ENCODE assay signal across 8 mouse cellular contexts in the genomic region with DNA sequence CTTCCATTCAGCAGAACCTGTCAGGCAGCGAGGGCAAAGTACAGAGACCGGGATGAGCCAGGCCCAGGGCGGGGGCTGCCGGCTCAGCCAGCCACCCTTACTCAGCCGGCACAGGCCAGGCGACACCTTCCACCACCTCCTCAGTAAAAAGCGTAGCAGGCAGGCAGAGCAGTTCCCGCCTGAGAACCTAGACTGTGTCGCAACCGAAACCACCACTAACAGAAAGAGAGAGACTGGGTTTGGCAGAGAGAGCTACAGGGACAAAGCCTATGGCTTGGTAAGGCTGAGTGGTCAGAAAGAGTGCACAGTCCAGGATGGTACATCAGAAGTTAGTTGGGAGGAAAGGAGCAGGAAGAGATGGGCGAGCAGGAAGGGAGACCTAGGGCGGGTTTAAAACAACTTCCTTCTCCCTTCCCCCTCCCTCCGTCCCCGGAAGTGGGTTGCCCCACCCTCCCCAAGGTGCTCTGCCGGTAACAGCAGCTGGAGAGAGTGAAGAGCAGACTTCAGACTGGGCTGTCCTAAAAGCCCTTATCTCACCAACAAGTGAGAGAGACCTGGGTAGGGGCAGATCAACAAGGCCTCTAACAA. TPM values are rescaled to one million over a fixed set of nuclear protein-coding genes. Genes with fewer than 3 reads are reported as not detected.
A peak's percentile ranks its signal among the peaks of the same experiment; 100 is the strongest.
DNase-seq lines count a peak whose midpoint lies in the region; ATAC-seq and TF ChIP-seq lines count a peak whose summit lies in the region.

No protein-coding gene starts in this region.

- no peaks in the 10 kb centered on the region for H3K27me3 ChIP-seq in kidney, adult 2 months (replicated peaks; ENCODE audit: control insufficient read depth, insufficient read depth, low read length)
- H3K27me3 ChIP-seq in lung, postnatal 0 days (replicated peaks; ENCODE audit: insufficient read depth, low read length): no peaks in the 10 kb centered on the region
- no peaks in the 10 kb centered on the region for H3K27me3 ChIP-seq in thymus, adult 2 months (ENCODE audit: control insufficient read depth, insufficient read depth, low read length)
- no peaks in the 10 kb centered on the region for H3K27me3 ChIP-seq in cerebellum, adult 2 months (ENCODE audit: control insufficient read depth, insufficient read depth, low read length)

- DNase-seq in adrenal gland, postnatal 10 days: peak; percentile 37
- no peak for DNase-seq in adrenal gland, postnatal 36 days
- peak; percentile 86 for DNase-seq in kidney, adult 2 months
- DNase-seq in lung, postnatal 0 days (ENCODE audit: low spot score): peak; percentile 88
- peak; percentile 90 for DNase-seq in thymus, adult 2 months
- DNase-seq in cerebellum, postnatal 25 days: no peak
- no peak for DNase-seq in cerebellum, adult 2 months

- peak overlapping the region; percentile 38 for H3K4me3 ChIP-seq in kidney, adult 2 months (ENCODE audit: insufficient read depth, low read depth, low read length)
- peak overlapping the region; percentile 12; the same call in 1 of the 2 replicates for H3K4me3 ChIP-seq in lung, postnatal 0 days (ENCODE audit: low read depth, low read length)
- peak overlapping the region; percentile 52 for H3K4me3 ChIP-seq in thymus, adult 2 months (ENCODE audit: control insufficient read depth, insufficient read depth, low read length)
- no peak overlapping the region for H3K4me3 ChIP-seq in cerebellum, adult 2 months (replicated peaks; ENCODE audit: insufficient read depth, low read depth, low read length)

- WGBS in kidney, adult 2 months: 13% methylated on average over 15 of the region's 15 CpGs
- 33% methylated on average over 15 of the region's 15 CpGs for WGBS in lung, postnatal 0 days
- 12% methylated on average over 15 of the region's 15 CpGs for WGBS in thymus, adult 2 months
- 84% methylated on average over 15 of the region's 15 CpGs for WGBS in cerebellum, adult 2 months

- H3K9ac ChIP-seq in lung, postnatal 0 days (replicated peaks; ENCODE audit: low read depth): 0 out of 2 replicates have a peak overlapping the region, but pooled peaks have one; percentile 10

- TF ChIP-seq EP300 in lung, postnatal 0 days (IDR thresholded peaks at IDR 0.05): peak; percentile 72

- H3K4me1 ChIP-seq in kidney, adult 2 months (ENCODE audit: control insufficient read depth, insufficient read depth, low read length): peaks cover 42% of the 10 kb centered on the region
- H3K4me1 ChIP-seq in lung, postnatal 0 days (ENCODE audit: insufficient read depth, low read depth, low read length): peaks cover 20% of the 10 kb centered on the region
- peaks cover 20% of the 10 kb centered on the region for H3K4me1 ChIP-seq in thymus, adult 2 months (replicated peaks; ENCODE audit: control insufficient read depth, insufficient read depth, low read length)
- H3K4me1 ChIP-seq in cerebellum, adult 2 months (ENCODE audit: control insufficient read depth, insufficient read depth, low read length): peaks cover 9% of the 10 kb centered on the region

- no peaks in the 10 kb centered on the region for H3K36me3 ChIP-seq in kidney, adult 2 months (ENCODE audit: control insufficient read depth, insufficient read depth, low read length)
- H3K36me3 ChIP-seq in lung, postnatal 0 days (ENCODE audit: insufficient read depth, low read length): no peaks in the 10 kb centered on the region
- H3K36me3 ChIP-seq in thymus, adult 2 months (ENCODE audit: control insufficient read depth, insufficient read depth, low read length): peaks cover 5% of the 10 kb centered on the region

- H3K9me3 ChIP-seq in lung, postnatal 0 days (ENCODE audit: low read length): no peaks in the 10 kb centered on the region

- peak overlapping the region; percentile 94 for H3K27ac ChIP-seq in kidney, adult 2 months (ENCODE audit: insufficient read depth, low read depth, low read length)
- H3K27ac ChIP-seq in lung, postnatal 0 days (ENCODE audit: low read length): peak overlapping the region; percentile 87
- H3K27ac ChIP-seq in thymus, adult 2 months (ENCODE audit: control insufficient read depth, insufficient read depth, low read length): peak overlapping the region; percentile 93
- no peak overlapping the region for H3K27ac ChIP-seq in cerebellum, adult 2 months (ENCODE audit: insufficient read depth, low read length)

- no peak for TF ChIP-seq POLR2A in kidney, adult 2 months (IDR thresholded peaks at IDR 0.05; ENCODE audit: low read depth, low read length)
- no peak for TF ChIP-seq POLR2A in thymus, adult 2 months (IDR thresholded peaks at IDR 0.05; ENCODE audit: control insufficient read depth, extremely low read depth, insufficient read depth, low read length, poor library complexity)
- TF ChIP-seq POLR2A in cerebellum, adult 2 months (IDR thresholded peaks at IDR 0.05; ENCODE audit: borderline replicate concordance, insufficient read depth, low read length): no peak

- no peak for TF ChIP-seq CTCF in kidney, adult 2 months (conservative IDR thresholded peaks at IDR 0.05; ENCODE audit: insufficient read depth, insufficient read length, low read depth, low read length)
- no peak for TF ChIP-seq CTCF in lung, postnatal 0 days (IDR thresholded peaks at IDR 0.05)
- TF ChIP-seq CTCF in thymus, adult 2 months (IDR thresholded peaks at IDR 0.05; ENCODE audit: borderline replicate concordance, control insufficient read depth, extremely low read depth, insufficient read depth, low read length, poor library complexity): no peak
- TF ChIP-seq CTCF in cerebellum, adult 2 months (IDR thresholded peaks at IDR 0.05; ENCODE audit: borderline replicate concordance, insufficient read depth, low read depth, low read length): no peak

- ATAC-seq in activated CD4-positive, CD25-positive, alpha-beta regulatory T cell, adult 4 months: peak; percentile 85
- peak; percentile 92 for ATAC-seq in lung, postnatal 0 days

- H3K4me2 ChIP-seq in lung, postnatal 0 days (replicated peaks; ENCODE audit: low read depth, low read length): peak overlapping the region; percentile 40

RNA-seq across cellular contexts. Expression of gene Rcor2, which starts 28.0 kb away (rescaled TPM):
- 1 to 10 TPM; 4.5 to 7.6 TPM for total RNA-seq in adrenal gland, postnatal 10 days (2021)
- 1 to 10 TPM; 2.0 to 4.4 TPM for total RNA-seq in adrenal gland, postnatal 36 days (2021)
- not detected for polyA plus RNA-seq in activated CD4-positive, CD25-positive, alpha-beta regulatory T cell, adult 4 months (2017; shearing (Covaris generic))
- 1.5 and 1.8 TPM in 2 replicates for polyA plus RNA-seq in kidney, adult 2 months (2012; rRNA removed)
- 1.3 and 1.5 TPM in 2 replicates for polyA plus RNA-seq in lung, postnatal 0 days (2015; fragmentation: Nextera tagmentation; extraction: Ambion mirVana)
- 31.2 and 42.8 TPM in 2 replicates for polyA plus RNA-seq in thymus, adult 2 months (2012; rRNA removed)
- 8.7 and 9.2 TPM in 2 replicates for polyA plus RNA-seq in cerebellum, adult 2 months (2012; rRNA removed)

RNA-seq across cellular contexts. Expression of gene Mark2, which starts 46.5 kb away (rescaled TPM):
- 10 to 100 TPM; 61.8 to 73.3 TPM for total RNA-seq in adrenal gland, postnatal 10 days (2021)
- total RNA-seq in adrenal gland, postnatal 36 days (2021): 10 to 100 TPM; 71.9 to 76.4 TPM
- 10 to 100 TPM; 53.4 to 69.8 TPM for polyA plus RNA-seq in activated CD4-positive, CD25-positive, alpha-beta regulatory T cell, adult 4 months (2017; shearing (Covaris generic))
- 85.0 and 86.5 TPM in 2 replicates for polyA plus RNA-seq in kidney, adult 2 months (2012; rRNA removed)
- 29.8 and 35.9 TPM in 2 replicates for polyA plus RNA-seq in lung, postnatal 0 days (2015; fragmentation: Nextera tagmentation; extraction: Ambion mirVana)
- 189 and 212 TPM in 2 replicates for polyA plus RNA-seq in thymus, adult 2 months (2012; rRNA removed)
- 75.3 and 76.2 TPM in 2 replicates for polyA plus RNA-seq in cerebellum, adult 2 months (2012; rRNA removed)

RNA-seq across cellular contexts. Expression of gene Naa40, which starts 54.2 kb away (rescaled TPM):
- total RNA-seq in adrenal gland, postnatal 10 days (2021): 10 to 100 TPM; 27.2 to 38.8 TPM
- 10 to 100 TPM; 18.6 to 25.6 TPM for total RNA-seq in adrenal gland, postnatal 36 days (2021)
- polyA plus RNA-seq in activated CD4-positive, CD25-positive, alpha-beta regulatory T cell, adult 4 months (2017; shearing (Covaris generic)): 10 to 100 TPM; 28.0 to 29.3 TPM
- 23.7 and 26.2 TPM in 2 replicates for polyA plus RNA-seq in kidney, adult 2 months (2012; rRNA removed)
- polyA plus RNA-seq in lung, postnatal 0 days (2015; fragmentation: Nextera tagmentation; extraction: Ambion mirVana): 16.6 and 17.7 TPM in 2 replicates
- 55.9 and 71.6 TPM in 2 replicates for polyA plus RNA-seq in thymus, adult 2 months (2012; rRNA removed)
- 44.8 and 46.2 TPM in 2 replicates for polyA plus RNA-seq in cerebellum, adult 2 months (2012; rRNA removed)

Comparison
In these comparisons a context has a peak if more than half of its experiments do, and no peak if none do; other contexts are left out.
1. DNase-seq: peak in adrenal gland, postnatal 10 days (single experiment), kidney, adult 2 months (single experiment), lung, postnatal 0 days (single experiment) and thymus, adult 2 months (single experiment); none in adrenal gland, postnatal 36 days (0 of 2), cerebellum, postnatal 25 days (0 of 2) and cerebellum, adult 2 months (0 of 2).